Mouse (Mus musculus) cerebellum, adult 9-10 months (tissue): ENCODE measurements around the gene Rps18.
"Not testable (repeated sequence)": the region's sequence is repeated elsewhere in the genome, so short reads cannot be mapped to it uniquely, and the experiment has no call there.

Experiments
- DNase-seq: peaks from one replicate; pipeline ENCODE4 v3.0.0; 2022

Rps18 gene

DNA sequence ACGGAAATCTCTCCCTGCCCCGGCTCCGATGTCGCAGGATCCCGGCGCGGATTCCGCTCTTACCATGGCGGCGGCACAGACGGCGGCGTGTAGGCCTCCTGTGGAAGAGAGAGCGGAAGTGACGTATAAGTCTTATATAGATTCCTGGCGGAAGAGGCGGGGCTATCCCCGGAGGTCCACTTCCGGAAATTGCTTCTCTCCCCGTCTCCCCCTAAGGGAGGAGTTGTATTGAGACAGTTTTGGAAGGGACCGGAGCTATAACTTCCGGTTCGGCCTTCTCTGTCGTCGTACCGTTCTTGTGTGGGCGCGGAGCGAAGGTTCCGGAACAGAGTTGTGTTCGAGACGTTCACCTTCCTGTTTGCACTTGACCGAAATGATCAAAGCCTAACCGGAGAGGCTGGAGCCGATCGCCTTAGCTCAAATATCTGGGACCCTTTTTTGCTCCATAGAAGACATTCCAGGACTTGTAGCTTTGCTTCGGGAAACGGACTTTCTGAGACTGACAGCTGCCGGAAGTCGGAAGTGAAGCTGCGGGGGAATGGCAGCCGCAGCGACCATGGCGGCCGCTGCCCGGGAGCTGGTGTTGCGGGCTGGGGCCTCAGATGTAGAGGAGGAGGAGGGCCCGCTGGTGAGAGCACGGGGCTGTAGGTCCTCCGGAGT lies at the start of gene Rps18, which contains the start of gene Vps52:
TSS of gene Rps18 (minus strand) at position 447 of the 660 bp plus-strand sequence.
TSS of gene Vps52 (plus strand) at position 258 of the 660 bp plus-strand sequence.
- peak; percentile 99 for DNase-seq

DNA sequence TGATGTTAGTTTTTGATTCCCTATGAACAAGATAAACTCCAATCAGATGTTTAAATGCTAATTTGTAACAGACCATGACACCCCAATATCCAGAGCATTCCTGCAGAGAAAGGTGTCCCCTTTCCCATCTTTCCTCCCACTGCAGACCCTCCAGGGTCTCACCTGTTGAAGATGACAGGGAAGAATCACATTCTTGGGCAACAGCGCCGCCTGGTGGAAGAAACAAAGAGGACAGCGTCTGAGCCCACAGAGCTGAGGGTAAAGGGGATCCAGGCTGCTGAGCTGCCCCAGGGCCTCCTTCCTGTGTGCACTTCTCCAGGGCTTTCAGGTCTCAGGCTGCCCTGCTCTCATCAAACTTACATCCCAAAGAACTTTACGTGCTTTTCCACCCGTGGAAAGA lies 47.6 kb upstream of the Rps18 start:
- DNase-seq, result no peak

- DNase-seq, result not testable (repeated sequence)
These were observed 45.0 kb upstream of the Rps18 start for GRCm38 (mm10) chr17:34000796-34001195.

DNA sequence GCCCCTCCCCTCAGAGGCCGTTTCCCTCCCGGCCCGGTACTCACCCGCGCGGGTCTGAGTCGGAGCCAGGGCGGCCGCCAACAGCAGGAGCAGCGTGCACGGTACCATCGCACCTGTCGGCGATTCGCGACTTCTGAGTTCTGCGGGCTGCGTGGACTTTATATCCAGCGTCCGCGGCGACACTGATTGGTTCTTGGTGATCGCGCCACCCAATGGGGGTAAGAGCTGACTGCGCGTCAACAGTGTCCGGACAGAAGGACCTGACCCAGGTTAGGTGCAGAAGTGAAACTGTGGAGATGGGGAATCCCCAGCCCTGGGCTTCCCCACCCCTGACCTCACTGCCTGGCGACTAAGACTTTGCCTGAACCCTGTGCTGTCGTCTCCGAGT lies 44.3 kb upstream of the Rps18 start, which contains the start of gene H2-K1:
TSS of gene H2-K1 (minus strand) at position 198 of the 388 bp plus-strand sequence.
- DNase-seq, result peak; percentile 69

DNA sequence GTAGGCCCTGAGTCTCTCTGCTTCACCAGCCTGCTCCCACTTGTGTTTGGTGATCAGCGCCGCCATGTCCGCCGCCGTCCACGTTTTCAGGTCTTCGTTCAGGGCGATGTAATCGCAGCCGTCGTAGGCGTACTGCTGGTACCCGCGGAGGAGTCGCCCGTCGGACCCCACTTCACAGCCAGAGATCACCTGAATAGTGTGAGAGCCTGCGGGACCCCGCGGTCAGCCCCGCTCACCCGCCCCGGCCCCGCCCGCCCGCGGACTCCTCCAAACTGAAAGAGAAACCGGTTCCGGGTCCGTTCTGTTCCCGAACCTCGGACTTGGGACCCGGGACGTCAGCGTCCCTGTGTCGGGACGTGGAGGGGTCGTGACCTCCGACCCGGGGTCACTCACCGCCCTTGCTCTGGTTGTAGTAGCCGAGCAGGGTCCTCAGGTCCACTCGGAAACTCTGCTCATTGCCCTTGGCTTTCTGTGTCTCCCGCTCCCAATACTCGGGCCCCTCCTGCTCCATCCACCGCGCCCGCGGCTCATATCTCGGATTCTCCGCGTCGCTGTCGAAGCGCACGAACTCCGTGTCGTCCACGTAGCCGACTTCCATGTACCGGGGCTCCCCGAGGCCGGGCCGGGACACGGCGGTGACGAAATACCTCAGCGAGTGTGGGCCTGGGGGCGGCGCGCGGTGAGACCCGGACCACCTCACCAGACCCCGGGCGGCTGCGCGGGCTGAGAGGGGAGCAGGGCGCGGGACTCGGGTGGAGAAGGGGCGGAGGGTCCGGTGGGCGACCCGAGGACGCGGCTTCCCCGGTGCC lies 43.7 kb upstream of the Rps18 start:
- DNase-seq, result no peak

GRCm38 (mm10) chr17:33998697-33999096 lies 42.9 kb upstream of the Rps18 start:
- DNase-seq, result not testable (repeated sequence)

GRCm38 (mm10) chr17:33997025-33997424 lies 41.2 kb upstream of the Rps18 start:
- not testable (repeated sequence) for DNase-seq

DNA sequence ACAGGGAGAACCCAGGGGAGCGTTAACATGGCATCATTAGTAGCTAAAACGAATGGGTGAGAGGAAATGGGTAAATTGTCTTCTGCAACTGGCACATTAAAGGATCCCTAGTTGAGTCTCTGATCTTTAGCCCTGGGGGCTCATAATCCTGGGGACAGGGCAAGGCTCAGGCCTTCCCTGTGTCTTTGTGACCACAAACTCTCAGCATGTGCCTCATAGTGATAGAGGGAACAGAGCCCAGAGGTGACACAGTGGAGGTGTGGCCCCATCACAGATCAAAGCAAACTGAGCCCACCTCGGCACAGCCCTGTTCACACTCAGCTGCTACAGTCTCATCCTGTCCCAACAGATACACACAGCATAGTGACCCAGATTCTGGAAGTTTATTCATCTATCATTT lies 39.9 kb upstream of the Rps18 start:
- no peak for DNase-seq

GRCm38 (mm10) chr17:33994959-33995358 lies 39.2 kb upstream of the Rps18 start:
- DNase-seq, result no peak

- peak; percentile 67 for DNase-seq
These were observed 36.2 kb upstream of the Rps18 start for GRCm38 (mm10) chr17:33991788-33992664.

DNA sequence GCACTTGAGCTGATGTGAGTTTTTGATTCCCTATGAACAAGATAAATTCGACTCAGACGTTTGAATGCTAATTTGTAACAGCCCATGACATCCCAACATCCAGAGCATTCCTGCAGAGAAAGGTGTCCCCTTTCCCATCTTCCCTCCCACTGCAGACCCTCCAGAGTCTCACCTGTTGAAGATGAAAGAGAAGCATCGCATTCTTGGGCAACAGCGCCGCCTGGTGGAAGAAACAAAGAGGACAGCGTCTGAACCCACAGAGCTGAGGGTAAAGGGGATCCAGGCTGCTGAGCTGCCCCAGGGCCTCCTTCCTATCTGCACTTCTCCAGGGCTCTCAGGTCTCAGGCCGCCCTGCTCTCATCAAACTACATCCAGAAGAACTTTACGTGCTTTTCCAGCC lies 26.3 kb upstream of the Rps18 start:
- peak; percentile 81 for DNase-seq

GRCm38 (mm10) chr17:33981192-33981909 lies 25.6 kb upstream of the Rps18 start:
- peak; percentile 95 for DNase-seq

DNA sequence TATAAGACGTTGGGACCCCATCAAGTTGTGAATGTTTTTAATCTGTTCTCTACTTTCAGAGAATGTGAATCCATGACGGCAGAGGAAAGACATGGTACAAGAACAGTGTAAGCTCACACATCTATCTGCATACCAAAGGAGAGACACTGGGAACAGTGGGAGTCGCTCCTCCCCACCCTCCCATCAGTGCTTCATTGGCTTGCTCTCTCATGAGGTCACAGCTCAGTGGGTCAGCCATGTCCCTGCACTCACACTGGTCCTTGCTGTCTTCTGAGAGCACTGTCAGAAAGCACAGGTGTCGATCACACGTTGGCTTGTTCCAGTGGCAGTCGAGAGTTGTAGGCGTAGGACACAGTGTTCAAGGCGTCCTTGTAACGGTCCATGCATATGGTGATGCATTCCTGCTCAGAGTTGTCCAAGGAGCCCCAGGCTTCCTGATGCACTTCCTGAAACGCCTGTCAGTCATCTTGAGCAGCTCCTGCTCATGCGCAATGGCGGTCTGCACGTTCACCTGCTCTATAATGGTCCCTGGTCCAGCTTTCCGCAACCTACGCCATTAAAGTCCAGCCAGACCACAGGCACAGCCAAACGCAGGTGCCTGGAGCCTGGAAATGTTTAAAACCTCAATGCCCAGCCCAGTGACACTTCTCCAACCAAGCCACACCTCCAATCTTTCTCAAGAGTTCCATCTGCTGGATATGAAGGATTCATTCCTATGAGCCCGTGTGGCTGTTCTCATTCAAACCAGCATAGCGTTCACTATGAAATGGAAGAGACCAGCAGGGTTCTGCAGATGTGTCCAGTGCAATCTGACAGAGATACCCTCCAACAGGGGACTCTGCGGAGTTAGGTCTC lies 24.6 kb upstream of the Rps18 start:
- DNase-seq, result no peak

DNA sequence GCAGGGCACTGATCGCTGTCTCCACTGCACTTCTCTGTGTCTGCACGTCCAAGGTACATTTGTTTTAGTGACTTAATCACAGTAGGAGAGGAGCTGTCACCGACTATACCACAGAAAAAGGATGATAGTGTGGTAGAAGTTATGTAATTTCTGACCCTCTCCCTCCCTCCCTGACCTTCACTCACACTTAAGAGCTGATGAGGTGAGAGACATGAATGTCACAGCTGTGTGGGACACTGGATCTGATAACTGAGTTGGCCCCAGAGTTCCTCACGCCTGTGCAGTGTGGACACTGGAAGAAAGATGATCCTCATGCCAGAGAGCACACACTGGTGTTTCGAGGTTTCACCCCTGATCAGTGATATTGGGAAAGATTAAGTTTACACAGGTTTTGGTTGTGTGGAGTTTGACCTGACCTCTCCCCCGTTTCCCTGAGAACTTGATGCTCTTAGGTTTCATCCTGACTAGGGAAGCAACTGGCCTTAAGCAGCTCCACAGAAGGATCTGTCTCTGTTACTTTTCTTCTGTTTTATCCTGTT lies 23.8 kb upstream of the Rps18 start:
- no peak for DNase-seq

- DNase-seq, result peak; percentile 88
These were observed 22.8 kb upstream of the Rps18 start for GRCm38 (mm10) chr17:33978631-33979031.

DNA sequence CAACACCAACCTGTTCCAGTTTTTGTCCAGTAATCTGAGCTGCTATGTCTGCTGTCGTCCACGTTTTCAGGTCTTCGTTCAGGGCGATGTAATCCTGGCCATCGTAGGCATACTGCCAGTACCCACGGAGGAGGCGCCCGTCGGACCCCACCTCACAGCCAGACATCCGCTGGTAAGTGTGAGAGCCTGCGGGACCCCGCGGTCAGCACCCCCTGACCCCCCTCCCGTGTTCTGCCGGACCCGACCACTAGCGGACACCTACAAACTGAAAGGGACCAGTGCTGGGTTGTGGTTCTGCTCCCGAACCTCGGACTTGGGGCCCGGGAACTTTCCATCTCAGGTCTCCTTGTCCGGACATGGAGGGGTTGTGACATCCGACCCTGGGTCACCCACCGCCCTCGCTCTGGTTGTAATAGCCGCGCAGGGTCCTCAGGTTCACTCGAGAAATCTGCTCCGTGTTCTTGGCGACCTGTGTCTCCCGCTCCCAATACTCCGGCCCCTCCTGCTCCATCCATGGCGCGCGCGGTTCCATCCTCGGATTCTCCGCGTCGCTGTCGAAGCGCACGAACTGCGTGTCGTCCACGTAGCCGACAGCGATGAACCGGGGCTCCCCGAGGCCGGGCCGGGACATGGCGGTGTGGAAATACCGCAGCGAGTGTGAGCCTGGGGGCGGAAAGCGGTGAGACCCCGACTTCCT lies 22.2 kb upstream of the Rps18 start:
- peak; percentile 36 for DNase-seq

DNA sequence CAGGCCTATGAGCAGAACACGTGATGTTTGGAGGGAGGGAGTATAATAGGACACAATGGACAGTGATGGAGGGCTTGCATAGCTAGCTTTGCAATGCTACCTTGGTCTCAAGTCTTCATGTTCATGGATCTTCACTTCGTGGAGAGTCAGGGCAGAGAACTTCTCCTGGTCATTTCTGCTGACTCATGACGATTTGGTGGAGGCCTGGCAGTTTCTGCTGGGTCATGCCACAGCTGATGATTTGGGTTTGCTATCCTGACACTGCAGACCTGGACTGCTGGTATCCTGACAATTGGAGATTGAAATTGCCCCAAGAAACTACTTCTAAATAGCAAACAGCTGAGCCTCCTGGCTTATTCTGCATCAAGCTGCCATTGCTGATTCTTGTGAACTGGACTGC lies 17.8 kb upstream of the Rps18 start:
- no peak for DNase-seq

DNA sequence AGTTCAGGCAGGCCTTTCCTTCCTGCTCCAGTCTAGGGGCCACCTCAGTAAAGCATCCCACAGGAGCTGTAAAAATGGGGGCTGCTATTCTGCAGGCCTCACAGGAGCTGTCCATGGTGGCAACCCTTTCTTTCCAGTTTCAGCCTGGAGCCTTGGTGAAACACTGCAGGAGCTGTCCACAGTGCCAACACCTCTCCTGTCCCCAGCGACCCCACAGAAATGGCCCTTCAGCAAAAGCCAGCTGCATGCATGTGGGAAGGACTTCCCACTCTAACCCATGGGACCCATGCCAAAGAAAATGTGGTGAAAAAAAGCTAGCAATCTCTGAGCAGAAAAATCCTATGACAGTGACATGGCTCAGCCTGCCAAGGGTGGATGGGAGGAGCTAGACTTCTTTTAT lies 16.9 kb upstream of the Rps18 start:
- DNase-seq, result no peak

GRCm38 (mm10) chr17:33969394-33969793 lies 13.6 kb upstream of the Rps18 start:
- DNase-seq, result no peak

DNA sequence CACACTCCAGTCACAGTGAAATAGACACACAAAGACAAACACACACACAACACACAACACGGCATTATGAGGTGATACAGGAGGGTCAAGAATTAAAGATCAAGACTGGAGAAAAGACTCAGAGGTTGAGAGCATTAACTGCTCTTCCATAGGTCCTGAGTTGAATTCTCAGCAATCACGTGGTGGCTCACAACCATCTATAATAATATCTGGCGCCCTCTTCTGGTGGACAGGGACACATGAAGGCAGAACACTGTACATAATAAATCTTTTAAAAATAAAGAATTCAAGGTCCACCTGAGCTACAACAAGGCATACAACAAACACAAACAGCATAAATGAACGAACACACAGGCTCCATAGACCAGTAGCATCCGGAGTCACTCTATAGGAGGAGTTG lies 13.1 kb upstream of the Rps18 start:
- no peak for DNase-seq

DNA sequence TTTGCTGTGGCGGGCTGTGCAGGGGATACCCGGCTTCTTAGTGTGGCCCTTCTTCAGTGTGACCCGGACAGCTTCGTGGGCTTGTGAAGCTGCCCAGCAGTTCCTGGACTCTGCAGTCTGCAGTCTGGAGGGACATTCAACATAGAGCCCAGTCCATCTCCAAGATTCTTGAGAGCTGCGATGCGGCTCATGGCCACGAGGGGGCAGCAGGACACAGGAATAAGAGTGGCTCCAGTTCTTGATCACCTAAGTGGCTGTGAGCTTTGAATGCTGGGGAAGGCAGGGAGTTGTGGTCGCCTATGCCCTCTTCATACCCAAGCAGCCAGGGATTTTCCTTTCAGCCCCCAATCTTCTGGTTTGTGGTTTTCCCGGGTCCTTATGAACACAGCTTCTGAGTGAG lies 12.7 kb upstream of the Rps18 start:
- DNase-seq, result peak; percentile 82
